Mouse (Mus musculus) ES-E14 (cell line): ENCODE data around the gene Olfml1. TPM values are rescaled to one million over a fixed set of nuclear protein-coding genes. Genes with fewer than 3 reads are reported as not detected.

Experiments
- DNase-seq: peaks from one replicate; pipeline ENCODE4 v3.0.0-alpha.2; 2013; ENCODE audit warnings: low read depth, low spot score
- H3K27ac ChIP-seq: 2 replicates; pipeline ENCODE4 v1.5.1; 2012; ENCODE audit warnings: low read depth, mild to moderate bottlenecking, low read length, moderate library complexity, mixed read lengths; ENCODE audit not compliant: poor library complexity, insufficient read depth, severe bottlenecking
- H3K36me3 ChIP-seq: 2 replicates; pipeline ENCODE4 v1.6.1; 2012; ENCODE audit warnings: mild to moderate bottlenecking, low read length, moderate library complexity, mixed read lengths; ENCODE audit not compliant: control insufficient read depth, poor library complexity, insufficient read depth, severe bottlenecking
- H3K4me1 ChIP-seq, 2 experiments: fragments of 150-350 bp in 1 of 2; sonication (generic) in 1 of 2; 2 replicates each; pipeline ENCODE4 v1.6.1; 2012; ENCODE audit warnings: low read length in 2 of 2, mild to moderate bottlenecking in 1 of 2, mixed read lengths in 1 of 2; ENCODE audit not compliant: control insufficient read depth in 2 of 2, insufficient read depth in 2 of 2, poor library complexity in 1 of 2
- H3K4me3 ChIP-seq, 2 experiments: fragments of 150-350 bp in 1 of 2; sonication (generic) in 1 of 2; 2 replicates each; pipeline ENCODE4 v1.5.1; 2012; ENCODE audit warnings: low read length in 2 of 2, low read depth in 1 of 2, mild to moderate bottlenecking in 1 of 2, mixed read lengths in 1 of 2; ENCODE audit not compliant: insufficient read depth in 1 of 2, poor library complexity in 1 of 2, severe bottlenecking in 1 of 2
- H3K9ac ChIP-seq: 2 replicates; pipeline ENCODE4 v1.6.1; 2012; ENCODE audit warnings: low read depth, mild to moderate bottlenecking, low read length, mixed read lengths; ENCODE audit not compliant: poor library complexity, insufficient read depth, severe bottlenecking
- H3K9me3 ChIP-seq: fragments of 150-350 bp; sonication (generic); 2 replicates; pipeline ENCODE4 v1.6.1; 2012; ENCODE audit warnings: low read depth, mild to moderate bottlenecking, low read length; ENCODE audit not compliant: control insufficient read depth, insufficient read depth
- CHD2 ChIP-seq: IDR thresholded peaks from 2 replicates; pipeline ENCODE4 v1.6.1; 2014; ENCODE audit warnings: mild to moderate bottlenecking, low read depth, low read length, inconsistent platforms
- HCFC1 ChIP-seq: IDR thresholded peaks from 2 replicates; pipeline ENCODE4 v1.6.1; 2012; ENCODE audit warnings: low read length, inconsistent platforms, borderline replicate concordance; ENCODE audit not compliant: insufficient read depth
- MAFK ChIP-seq: IDR thresholded peaks from 2 replicates; pipeline ENCODE4 v1.6.1; 2014; ENCODE audit warnings: mild to moderate bottlenecking, low read depth, low read length, inconsistent platforms; ENCODE audit not compliant: insufficient read depth
- ZC3H11A ChIP-seq: IDR thresholded peaks from 2 replicates; pipeline ENCODE4 v1.6.1; 2012; ENCODE audit warnings: low read depth, mild to moderate bottlenecking, inconsistent platforms, low read length, borderline replicate concordance
- ZNF384 ChIP-seq: IDR thresholded peaks from 2 replicates; pipeline ENCODE4 v1.6.1; 2012; ENCODE audit warnings: low read depth, low read length, inconsistent platforms
- in situ Hi-C, 2 experiments: fragments of 600-800 bp; cut with MboI; formaldehyde crosslinking; loops; one replicate each; pipeline ENCODE4 v1.15.1; 2025; ENCODE audit warnings: low sequenced_read_pairs in 2 of 2, inconsistent platforms in 1 of 2; ENCODE audit not compliant: unreplicated experiment in 2 of 2
- total RNA-seq: library from RNA; depleted of rRNA; stranded (reverse); fragments of 300-350 nt; gene quantifications from 2 replicates; pipeline ENCODE4 v1.2.3, GENCODE M21; 2012

The Olfml1 gene
- total RNA-seq, 1 experiment = 0.94 TPM

DNA sequence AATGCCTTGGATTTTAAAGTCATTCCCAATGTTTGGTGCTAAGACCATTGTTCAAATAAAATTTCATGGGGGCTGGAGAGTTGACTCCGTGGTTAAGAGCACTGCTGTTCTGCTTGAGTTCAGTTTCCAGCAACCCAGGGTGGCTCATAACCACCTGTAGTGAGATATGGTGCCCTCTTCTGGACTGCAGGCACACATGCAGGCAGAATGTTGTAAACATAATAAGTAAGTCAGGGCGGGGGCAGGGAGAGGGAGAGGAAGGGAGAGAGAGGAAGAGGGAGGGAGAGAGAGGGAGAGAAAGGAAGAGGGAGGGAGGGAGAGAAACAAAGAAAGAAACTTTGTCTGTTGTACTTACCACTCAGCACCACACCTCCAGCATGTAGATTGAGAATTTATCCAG lies 6.6 kb downstream of the Olfml1 start:
- Histone ChIP-seq H3K9ac (no peak overlapping the region), H3K36me3 (no peaks in the 10 kb centered on the region), H3K4me3 (no peak overlapping the region), H3K4me1 (no peaks in the 10 kb centered on the region), H3K27ac (no peak overlapping the region), H3K9me3 (no peaks in the 10 kb centered on the region)
- TF ChIP-seq CHD2 (no peak), ZC3H11A (0 out of 2 replicates have a peak, but pooled peaks have one; percentile 18)
- in situ Hi-C loops = loop anchor here in 1 of 2 experiments (25.0 kb wide), 1 partner anchor 362 kb away; the partner anchor contains the start of gene Rbmxl2
- DNase-seq = no peak

DNA sequence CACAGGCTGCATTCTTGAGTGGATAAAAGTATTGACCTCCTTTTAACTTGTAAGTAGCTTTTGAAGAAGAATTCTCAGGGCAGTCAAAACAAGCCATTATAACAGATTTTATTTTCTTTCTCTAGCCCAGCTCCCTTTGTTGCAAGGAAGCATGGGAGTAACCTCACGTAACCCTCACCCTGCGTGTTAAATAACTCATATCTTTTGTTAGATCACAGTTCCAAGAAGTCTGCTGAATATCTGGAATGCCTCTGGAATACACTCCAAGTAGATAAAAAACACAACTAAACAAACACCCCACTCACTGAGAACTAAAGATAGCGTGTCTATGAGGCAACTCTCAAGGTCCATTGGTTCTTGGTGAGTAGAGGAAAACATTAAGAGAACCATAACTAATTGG lies 7.0 kb downstream of the Olfml1 start:
- no peak for TF ChIP-seq MAFK
- no peak for TF ChIP-seq HCFC1
- TF ChIP-seq ZNF384 = no peak
- TF ChIP-seq ZC3H11A = no peak
- TF ChIP-seq CHD2 = no peak
- no peak overlapping the region for H3K4me3 ChIP-seq
- in situ Hi-C loops = loop anchor here in 1 of 2 experiments (25.0 kb wide), 1 partner anchor 362 kb away; the partner anchor contains the start of gene Rbmxl2
- H3K36me3 ChIP-seq = no peaks in the 10 kb centered on the region
- no peak overlapping the region for H3K9ac ChIP-seq
- H3K4me1 ChIP-seq = no peaks in the 10 kb centered on the region
- DNase-seq = no peak
- H3K9me3 ChIP-seq = no peaks in the 10 kb centered on the region
- H3K27ac ChIP-seq = no peak overlapping the region

DNA sequence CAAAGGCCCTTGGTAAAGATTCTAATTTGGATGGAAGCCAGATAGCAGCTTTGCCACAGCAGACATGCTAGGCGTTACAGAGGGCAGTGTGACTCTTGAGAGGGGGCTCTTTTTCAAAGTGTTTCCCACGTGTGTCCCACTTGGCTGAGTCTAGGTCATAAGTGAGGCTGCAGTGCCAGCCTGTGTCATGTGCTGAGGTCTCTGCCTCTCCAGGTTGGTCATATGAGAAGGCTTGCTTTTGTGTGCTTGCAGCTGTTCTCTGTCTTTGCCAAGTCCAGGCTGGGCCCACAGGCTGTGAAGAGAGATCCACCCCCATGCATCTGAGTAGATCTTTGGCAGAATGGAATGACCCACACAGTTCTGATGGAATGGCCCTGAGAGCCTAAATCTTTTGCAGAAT lies 25.4 kb downstream of the Olfml1 start:
- no peaks in the 10 kb centered on the region for H3K36me3 ChIP-seq
- no peak overlapping the region for H3K4me3 ChIP-seq
- TF ChIP-seq CHD2 = no peak
- TF ChIP-seq MAFK = no peak
- no peak for DNase-seq
- in situ Hi-C loops = no loop called here
- no peak overlapping the region for H3K9ac ChIP-seq
- H3K9me3 ChIP-seq = no peaks in the 10 kb centered on the region
- no peak overlapping the region for H3K27ac ChIP-seq
- peaks cover 4% of the 10 kb centered on the region in 2 experiments; a peak in 2 of 4 replicates for H3K4me1 ChIP-seq

DNA sequence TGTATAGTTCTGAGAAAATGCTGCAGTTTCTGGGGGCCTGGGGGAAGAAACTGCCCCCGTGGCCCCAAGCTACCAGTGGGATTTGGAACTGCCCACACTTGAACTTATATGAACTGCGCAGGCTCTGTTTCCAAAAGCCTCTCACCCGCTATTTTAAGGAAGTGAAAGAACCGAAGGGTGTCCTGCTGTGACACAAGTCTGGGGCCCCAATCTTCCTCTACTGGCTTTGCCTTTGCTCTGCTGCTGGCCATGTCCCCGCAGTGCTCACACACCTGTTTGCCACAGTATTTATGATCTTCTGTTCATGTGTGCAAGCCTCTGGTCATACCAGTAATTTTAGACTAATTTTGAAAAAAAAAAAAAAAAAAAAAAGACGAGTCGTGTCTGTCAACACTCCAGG lies 26.7 kb downstream of the Olfml1 start:
- Histone ChIP-seq H3K4me1 (peaks cover 4% of the 10 kb centered on the region in 2 experiments; a peak in 2 of 4 replicates), H3K36me3 (no peaks in the 10 kb centered on the region), H3K9ac (no peak overlapping the region), H3K9me3 (no peaks in the 10 kb centered on the region), H3K4me3 (peak overlapping the region; percentile 75 to 97; a peak in 2 of 4 replicates), H3K27ac (peak overlapping the region; percentile 15; the same call in 1 of the 2 replicates)
- no peak for DNase-seq
- in situ Hi-C loops = no loop called here
- no peak for TF ChIP-seq ZC3H11A
- TF ChIP-seq HCFC1 = no peak
- no peak for TF ChIP-seq ZNF384
- TF ChIP-seq MAFK = no peak
- TF ChIP-seq CHD2 = no peak

DNA sequence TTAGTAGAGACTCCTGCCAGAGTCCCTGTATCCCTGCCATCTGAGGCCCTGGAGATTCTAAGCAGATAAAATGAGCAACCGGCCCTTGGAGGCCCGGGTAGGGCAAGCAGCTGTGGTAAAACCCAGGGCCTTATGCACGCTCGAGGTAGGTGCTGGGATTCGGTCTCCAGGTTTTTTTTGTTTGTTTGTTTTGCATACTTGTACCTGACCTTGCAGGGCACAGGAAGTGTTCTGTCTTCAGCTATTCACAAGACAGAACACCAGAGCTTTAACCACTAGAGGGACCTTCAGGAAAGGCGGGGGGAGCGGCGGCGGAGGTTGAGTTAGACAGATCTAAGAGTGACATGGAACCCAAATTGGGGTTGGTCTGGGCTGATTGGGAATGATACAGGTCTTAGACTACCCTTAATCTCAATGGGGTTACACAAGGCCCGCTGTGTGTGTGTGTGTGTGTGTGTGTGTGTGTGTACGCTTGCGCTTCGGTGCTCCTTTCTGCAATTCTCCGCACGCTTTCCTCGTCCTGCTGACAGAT lies 27.1 kb downstream of the Olfml1 start:
- Histone ChIP-seq H3K4me3 (peak overlapping the region; percentile 75 to 97), H3K36me3 (no peaks in the 10 kb centered on the region), H3K27ac (peak overlapping the region; percentile 15; the same call in 1 of the 2 replicates), H3K4me1 (peaks cover 4% of the 10 kb centered on the region in 2 experiments; a peak in 2 of 4 replicates), H3K9ac (peak overlapping the region; percentile 41; the same call in 1 of the 2 replicates), H3K9me3 (no peaks in the 10 kb centered on the region)
- peak; percentile 66 for DNase-seq
- TF ChIP-seq ZNF384 (0 out of 2 replicates have a peak, but pooled peaks have one; percentile 50), MAFK (no peak)
- in situ Hi-C loops = no loop called here
